Mouse (Mus musculus): Measurements from ENCODE around the gene Anapc11. TPM values are rescaled to one million over a fixed set of nuclear protein-coding genes. Genes with fewer than 3 reads are reported as not detected.

Gene Anapc11
- polyA plus RNA-seq, 1 experiment from 2014 or later, result 200 TPM

DNA sequence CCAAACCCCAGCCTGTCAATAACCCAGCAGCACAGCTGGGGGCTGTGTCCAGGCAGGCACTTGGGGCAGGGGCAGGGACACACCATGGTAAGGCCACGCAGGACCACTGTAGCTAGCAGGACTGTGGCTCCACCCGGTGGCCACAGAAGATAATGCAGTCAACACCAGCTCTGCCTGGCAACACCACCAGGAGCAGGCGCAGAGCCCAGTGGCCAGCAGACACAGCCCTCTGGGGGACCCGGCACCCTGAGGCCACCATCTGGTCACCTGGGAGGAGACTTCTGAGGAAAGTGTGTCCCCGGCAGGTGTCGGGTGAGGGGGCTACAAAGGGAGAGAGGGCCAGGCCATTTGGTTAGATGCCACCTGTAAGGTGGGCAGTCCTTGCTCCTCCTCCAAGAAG is 14.5 kb downstream of the Anapc11 start:
- peaks cover 36% of the 10 kb centered on the region for H3K4me1 ChIP-seq
- H3K9ac ChIP-seq, result no peak overlapping the region
- H3K9me3 ChIP-seq, result no peaks in the 10 kb centered on the region
- H3K36me3 ChIP-seq, result peaks cover 35% of the 10 kb centered on the region
- WGBS, result 36% methylated on average over 6 of the region's 6 CpGs
- no peak overlapping the region for H3K4me3 ChIP-seq (replicated peaks)
- no peak for ATAC-seq (ENCODE audit: insufficient read depth, low FRiP score, low read depth)
- no peak overlapping the region for H3K4me2 ChIP-seq
- H3K27ac ChIP-seq, result no peak overlapping the region
- no peaks in the 10 kb centered on the region for H3K27me3 ChIP-seq (replicated peaks)

DNA sequence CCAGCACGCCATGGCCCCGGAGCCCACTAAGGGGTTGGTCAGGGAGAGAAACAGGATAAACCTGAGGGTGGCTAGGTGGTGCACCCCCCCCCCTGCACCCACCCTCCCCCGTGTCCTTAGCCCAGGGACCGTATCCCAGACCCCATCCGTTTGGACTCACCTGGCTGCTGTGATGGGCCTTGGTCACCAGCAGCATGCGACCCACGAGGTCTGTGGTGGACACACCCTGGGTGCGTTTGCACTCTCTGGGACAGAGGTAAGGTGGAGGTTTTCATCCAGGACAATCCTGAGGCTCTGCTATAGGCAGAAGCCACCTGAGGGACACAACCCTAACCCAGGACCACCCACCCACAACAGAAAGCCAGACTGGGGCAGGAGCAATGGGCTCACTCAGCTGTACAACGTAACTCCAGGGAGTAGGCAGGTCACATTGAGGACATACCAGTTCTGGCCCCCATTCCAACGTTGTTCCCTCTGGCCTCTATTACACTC is 15.3 kb downstream of the Anapc11 start:
- peaks cover 37% of the 10 kb centered on the region for H3K36me3 ChIP-seq
- H3K9me3 ChIP-seq, result no peaks in the 10 kb centered on the region
- H3K4me2 ChIP-seq, result no peak overlapping the region
- ATAC-seq (ENCODE audit: insufficient read depth, low FRiP score, low read depth), result no peak
- no peak overlapping the region for H3K27ac ChIP-seq
- no peaks in the 10 kb centered on the region for H3K27me3 ChIP-seq (replicated peaks)
- peaks cover 31% of the 10 kb centered on the region for H3K4me1 ChIP-seq
- no peak overlapping the region for H3K4me3 ChIP-seq (replicated peaks)
- 90% methylated on average over 10 of the region's 10 CpGs for WGBS
- no peak overlapping the region for H3K9ac ChIP-seq

DNA sequence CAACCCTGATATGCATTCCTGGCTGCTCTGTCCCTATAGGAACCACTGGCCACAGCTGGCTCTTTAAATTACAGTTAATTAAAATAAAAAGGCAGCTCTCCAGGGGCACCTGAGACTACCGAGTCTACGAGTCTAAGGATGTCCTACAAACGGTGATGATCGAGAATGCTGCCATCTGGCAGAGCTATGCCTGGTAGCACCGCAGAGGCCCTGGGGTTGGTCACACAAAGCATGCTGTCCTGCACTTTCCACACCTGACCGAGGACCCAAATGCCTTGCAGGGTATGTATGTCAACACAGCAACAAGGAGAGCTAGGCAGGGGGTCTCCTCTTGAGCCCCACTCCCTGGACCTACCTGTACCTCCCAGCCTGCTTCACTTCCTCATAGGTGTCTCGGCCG is 15.8 kb downstream of the Anapc11 start:
- 86% methylated on average over 8 of the region's 8 CpGs for whole genome bisulfite sequencing
- Histone ChIP-seq H3K9me3 (no peaks in the 10 kb centered on the region), H3K4me2 (no peak overlapping the region), H3K9ac (no peak overlapping the region), H3K36me3 (peaks cover 42% of the 10 kb centered on the region), H3K27me3 (replicated peaks) (no peaks in the 10 kb centered on the region), H3K4me3 (replicated peaks) (no peak overlapping the region), H3K4me1 (peaks cover 26% of the 10 kb centered on the region), H3K27ac (no peak overlapping the region)
- ATAC-seq (ENCODE audit: insufficient read depth, low FRiP score, low read depth), result no peak

DNA sequence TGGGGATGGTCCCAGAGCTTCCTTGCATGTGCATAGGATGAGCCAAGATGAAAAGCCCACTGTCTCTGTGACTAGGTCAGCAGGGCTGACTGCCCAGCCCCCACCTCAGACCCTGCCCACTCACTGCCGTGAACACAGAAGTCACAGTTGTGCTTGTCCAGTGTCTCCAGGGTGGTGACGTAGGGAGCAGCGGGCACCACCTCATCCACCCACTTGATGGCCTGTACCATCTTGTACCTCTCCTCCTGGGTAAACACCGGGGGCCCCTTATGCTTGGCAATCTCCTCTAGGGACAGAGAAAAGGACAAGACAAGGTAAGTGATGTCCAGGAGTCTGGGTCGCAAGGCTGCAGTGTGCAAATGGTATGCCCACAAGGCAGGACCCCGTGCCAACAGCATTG is 16.9 kb downstream of the Anapc11 start:
- no peak for ATAC-seq (ENCODE audit: insufficient read depth, low FRiP score, low read depth)
- H3K9ac ChIP-seq, result no peak overlapping the region
- peaks cover 50% of the 10 kb centered on the region for H3K36me3 ChIP-seq
- H3K27ac ChIP-seq, result no peak overlapping the region
- no peak overlapping the region for H3K4me3 ChIP-seq (replicated peaks)
- WGBS, result 92% methylated on average over 6 of the region's 6 CpGs
- H3K4me1 ChIP-seq, result peaks cover 23% of the 10 kb centered on the region
- no peak overlapping the region for H3K4me2 ChIP-seq
- no peaks in the 10 kb centered on the region for H3K27me3 ChIP-seq (replicated peaks)
- no peaks in the 10 kb centered on the region for H3K9me3 ChIP-seq

DNA sequence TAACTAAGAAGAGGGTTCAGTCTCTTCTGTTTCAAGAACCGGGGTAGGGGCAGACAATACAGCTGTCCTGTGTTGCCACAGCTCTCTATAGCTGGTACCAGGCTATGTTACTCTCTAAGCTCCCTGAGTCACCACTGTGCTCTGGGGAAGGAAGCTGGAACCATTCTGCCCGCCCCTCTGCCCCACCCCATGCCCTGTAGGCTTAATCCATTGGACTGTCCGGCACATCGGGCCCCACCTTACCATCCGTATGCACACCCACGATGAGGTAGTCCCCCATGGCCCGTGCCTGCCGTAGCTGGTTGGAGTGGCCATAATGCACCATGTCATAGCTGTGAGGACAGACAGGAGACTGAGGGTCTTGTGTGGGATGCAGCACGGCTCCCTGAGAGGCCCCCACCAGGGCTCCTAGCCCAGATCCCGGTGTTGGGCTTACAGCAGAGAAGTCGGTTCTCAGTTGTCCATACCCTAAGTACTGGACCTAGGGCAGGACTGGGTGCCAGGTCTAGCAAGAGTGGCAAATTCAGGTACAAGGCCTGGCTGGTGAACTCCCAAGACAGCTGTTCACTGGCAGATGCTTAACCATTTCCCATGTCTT is 17.5 kb downstream of the Anapc11 start:
- no peaks in the 10 kb centered on the region for H3K9me3 ChIP-seq
- H3K4me3 ChIP-seq (replicated peaks), result no peak overlapping the region
- H3K4me2 ChIP-seq, result peak overlapping the region; percentile 14; the same call in 1 of the 2 replicates
- WGBS, result 89% methylated on average over 11 of the region's 11 CpGs
- peaks cover 55% of the 10 kb centered on the region for H3K36me3 ChIP-seq
- H3K27me3 ChIP-seq (replicated peaks), result no peaks in the 10 kb centered on the region
- ATAC-seq (ENCODE audit: insufficient read depth, low FRiP score, low read depth), result no peak
- no peak overlapping the region for H3K9ac ChIP-seq
- no peak overlapping the region for H3K27ac ChIP-seq
- H3K4me1 ChIP-seq, result peaks cover 23% of the 10 kb centered on the region

DNA sequence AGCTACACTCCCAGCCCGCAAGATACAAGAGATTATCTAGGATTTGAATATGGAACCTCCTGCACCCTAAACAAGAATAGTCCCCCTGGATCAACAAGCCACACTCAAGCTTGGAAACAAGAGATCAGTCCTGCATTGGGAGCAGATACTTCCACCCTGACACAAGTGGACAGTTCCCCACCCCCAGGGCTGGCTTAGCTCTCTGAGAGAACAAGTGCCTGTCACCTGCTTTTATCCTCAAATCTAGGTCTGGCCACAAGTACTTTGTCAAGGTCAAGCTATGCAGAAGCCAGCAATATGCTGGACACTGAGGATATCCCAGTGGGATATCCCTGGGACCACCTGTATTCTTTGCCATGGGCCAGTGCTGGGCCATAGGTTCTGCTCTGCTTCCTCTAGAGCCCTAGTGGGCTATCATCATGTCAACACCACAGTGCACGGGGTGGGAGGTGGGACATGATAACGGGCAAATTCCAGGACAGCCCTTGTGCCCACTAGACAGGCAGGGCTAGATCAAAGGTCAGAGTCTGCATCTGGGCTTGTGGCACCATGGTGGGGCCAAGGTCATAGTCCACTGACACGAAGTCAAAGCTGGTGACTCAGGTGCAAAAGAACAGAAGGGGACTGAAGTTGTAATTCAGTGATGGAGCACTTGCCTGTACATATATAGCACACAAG is 18.5 kb downstream of the Anapc11 start:
- Histone ChIP-seq H3K9me3 (no peaks in the 10 kb centered on the region), H3K27me3 (replicated peaks) (no peaks in the 10 kb centered on the region), H3K27ac (peak overlapping the region; percentile 76; the same call in 1 of the 2 replicates), H3K4me1 (peaks cover 23% of the 10 kb centered on the region), H3K4me2 (peak overlapping the region; percentile 83), H3K36me3 (peaks cover 52% of the 10 kb centered on the region), H3K4me3 (replicated peaks) (peak overlapping the region; percentile 69), H3K9ac (peak overlapping the region; percentile 91)
- WGBS, result 45% methylated on average over 4 of the region's 4 CpGs
- no peak for ATAC-seq (ENCODE audit: insufficient read depth, low FRiP score, low read depth)

DNA sequence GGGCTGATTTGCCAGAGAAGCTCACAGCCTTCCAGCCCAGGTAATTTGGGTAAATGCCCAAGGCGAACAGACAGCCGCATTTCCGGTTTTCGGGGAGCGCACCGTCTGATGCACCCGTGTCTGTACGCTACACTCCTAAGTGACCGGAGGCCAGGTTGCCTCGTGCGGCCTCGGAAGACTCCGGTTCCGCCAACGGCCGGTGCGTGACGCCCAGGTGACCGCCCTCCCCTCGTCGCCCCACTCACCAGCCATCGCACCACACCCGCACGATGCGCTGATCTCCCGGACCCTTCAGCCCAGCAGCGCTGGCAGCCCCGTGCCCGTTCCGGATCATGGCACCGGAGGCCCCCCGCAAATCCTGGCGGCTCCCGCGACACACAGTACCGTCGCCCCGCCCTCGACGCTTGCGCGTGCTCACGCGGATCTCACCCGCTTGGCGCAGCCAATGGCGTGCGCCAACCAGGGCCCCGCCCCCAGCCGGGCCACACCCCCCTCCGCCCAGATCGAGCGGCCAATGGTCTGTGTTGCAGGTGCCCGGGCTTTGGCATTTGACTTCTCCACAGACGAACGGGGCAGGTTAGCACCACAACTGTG is 19.4 kb downstream of the Anapc11 start, which contains the start of gene Pcyt2:
Gene Pcyt2, minus strand, starts transcription at position 418 of the 594 bp plus-strand sequence.
- H3K4me3 ChIP-seq (replicated peaks), result peak within 1 kb of the TSS; percentile 69
- peak within 1 kb of the TSS; percentile 91 for H3K9ac ChIP-seq
- peaks cover 44% of the 10 kb centered on the region for H3K36me3 ChIP-seq
- WGBS, result under 1% methylated on average over 56 of the region's 56 CpGs
- peak; percentile 96 for ATAC-seq (ENCODE audit: insufficient read depth, low FRiP score, low read depth)
- H3K4me2 ChIP-seq, result peak within 1 kb of the TSS; percentile 83
- no peaks in the 10 kb centered on the region for H3K27me3 ChIP-seq (replicated peaks)
- peak within 1 kb of the TSS; percentile 76 for H3K27ac ChIP-seq
- peaks cover 23% of the 10 kb centered on the region for H3K4me1 ChIP-seq
- H3K9me3 ChIP-seq, result no peaks in the 10 kb centered on the region

DNA sequence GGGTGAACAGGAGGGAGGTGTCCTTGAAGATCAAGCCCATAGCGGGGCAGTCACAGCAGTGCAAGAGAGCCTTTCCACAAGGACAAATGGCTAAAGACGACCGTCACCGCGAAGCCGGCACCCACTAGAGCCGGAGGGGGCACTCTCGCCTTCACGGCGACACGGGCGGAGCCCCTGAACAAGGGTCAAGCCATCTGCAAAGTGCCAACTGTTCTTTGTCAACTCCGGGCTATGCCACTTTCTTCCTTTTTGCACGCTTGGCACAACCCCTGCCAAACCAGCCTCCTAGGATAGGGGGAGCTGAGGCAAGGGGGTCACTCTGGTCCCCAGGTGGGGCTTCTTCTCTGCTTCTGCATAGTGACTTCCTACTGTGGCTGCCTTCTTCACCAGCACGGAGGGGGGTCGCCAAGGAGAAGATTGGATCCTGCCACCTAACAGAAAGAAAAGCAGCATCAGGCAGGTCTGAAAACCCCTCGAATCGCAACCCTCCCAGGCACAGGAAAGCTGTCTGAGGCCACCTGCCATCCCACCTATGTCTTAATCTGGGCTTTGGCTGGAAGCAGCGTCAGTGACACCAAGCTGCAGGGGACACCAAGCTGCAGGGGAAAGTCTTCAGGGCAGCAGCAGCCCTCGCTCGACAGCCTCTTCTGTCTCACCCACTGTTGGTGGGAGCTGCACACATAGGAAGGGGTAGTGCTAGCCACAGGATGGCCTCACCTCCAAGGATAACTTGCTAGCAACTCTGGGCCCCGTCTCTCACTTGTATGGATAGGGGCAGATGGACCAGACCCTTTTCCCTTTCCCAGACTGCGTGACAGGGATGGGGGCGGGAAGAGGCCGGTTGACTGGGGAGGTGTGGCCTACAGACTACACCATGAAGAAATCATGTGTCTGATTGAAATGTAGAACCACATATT is 20.7 kb downstream of the Anapc11 start:
- H3K4me3 ChIP-seq (replicated peaks), result no peak overlapping the region
- peaks cover 24% of the 10 kb centered on the region for H3K4me1 ChIP-seq
- WGBS, result 91% methylated on average over 25 of the region's 25 CpGs
- peaks cover 34% of the 10 kb centered on the region for H3K36me3 ChIP-seq
- no peak overlapping the region for H3K9ac ChIP-seq
- no peak for ATAC-seq (ENCODE audit: insufficient read depth, low FRiP score, low read depth)
- H3K27me3 ChIP-seq (replicated peaks), result no peaks in the 10 kb centered on the region
- H3K9me3 ChIP-seq, result no peaks in the 10 kb centered on the region
- H3K4me2 ChIP-seq, result no peak overlapping the region
- 0 out of 2 replicates have a peak overlapping the region, but pooled peaks have one; percentile 42 for H3K27ac ChIP-seq

DNA sequence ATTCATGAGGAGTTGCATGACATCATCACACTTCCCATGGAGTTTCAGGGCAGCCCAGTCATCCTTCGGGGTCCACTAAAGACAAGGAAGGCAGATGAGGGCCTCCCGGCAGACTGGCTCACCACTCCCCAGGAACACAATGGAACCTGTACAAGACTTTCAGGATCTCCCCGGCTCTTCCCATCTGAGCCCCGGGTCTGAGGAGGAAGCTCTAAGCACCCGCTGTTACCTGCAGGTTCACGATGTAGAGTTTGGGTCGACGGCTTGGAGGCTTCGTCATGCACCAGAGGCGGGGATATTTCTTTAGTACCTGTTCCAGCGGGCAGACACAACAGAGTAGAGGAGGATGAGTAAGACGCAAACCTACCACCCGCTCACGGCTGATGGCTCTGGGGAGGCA is 22.0 kb downstream of the Anapc11 start:
- Histone ChIP-seq H3K4me2 (no peak overlapping the region), H3K9me3 (no peaks in the 10 kb centered on the region), H3K9ac (no peak overlapping the region), H3K4me1 (peaks cover 28% of the 10 kb centered on the region), H3K27ac (no peak overlapping the region), H3K27me3 (replicated peaks) (no peaks in the 10 kb centered on the region), H3K4me3 (replicated peaks) (no peak overlapping the region), H3K36me3 (peaks cover 27% of the 10 kb centered on the region)
- ATAC-seq (ENCODE audit: insufficient read depth, low FRiP score, low read depth), result no peak
- WGBS, result 92% methylated on average over 14 of the region's 14 CpGs

DNA sequence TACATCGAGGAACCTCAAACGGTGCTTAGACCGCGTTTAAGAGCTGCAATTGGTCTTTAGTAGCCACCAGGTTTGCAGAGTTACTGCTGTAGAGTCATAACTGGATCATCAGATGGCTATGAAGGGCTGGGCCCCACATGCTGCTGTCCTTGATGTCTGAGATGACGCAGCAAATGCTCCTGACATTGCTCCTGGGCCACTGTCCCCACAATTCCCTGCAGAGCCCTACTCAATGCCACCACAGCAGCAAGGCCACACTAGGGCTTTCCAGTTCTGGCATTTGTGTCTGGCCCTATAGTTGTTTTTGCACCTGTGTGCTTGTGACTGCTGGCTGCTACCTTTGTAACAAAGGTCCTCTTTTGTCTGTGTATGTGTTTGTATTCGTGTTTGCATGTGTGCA is 24.6 kb downstream of the Anapc11 start:
- WGBS, result 91% methylated on average over 6 of the region's 6 CpGs
- no peaks in the 10 kb centered on the region for H3K9me3 ChIP-seq
- H3K9ac ChIP-seq, result no peak overlapping the region
- H3K27ac ChIP-seq, result no peak overlapping the region
- H3K36me3 ChIP-seq, result peaks cover 30% of the 10 kb centered on the region
- no peak for ATAC-seq (ENCODE audit: insufficient read depth, low FRiP score, low read depth)
- no peak overlapping the region for H3K4me3 ChIP-seq (replicated peaks)
- peaks cover 20% of the 10 kb centered on the region for H3K4me1 ChIP-seq
- no peak overlapping the region for H3K4me2 ChIP-seq
- H3K27me3 ChIP-seq (replicated peaks), result no peaks in the 10 kb centered on the region

DNA sequence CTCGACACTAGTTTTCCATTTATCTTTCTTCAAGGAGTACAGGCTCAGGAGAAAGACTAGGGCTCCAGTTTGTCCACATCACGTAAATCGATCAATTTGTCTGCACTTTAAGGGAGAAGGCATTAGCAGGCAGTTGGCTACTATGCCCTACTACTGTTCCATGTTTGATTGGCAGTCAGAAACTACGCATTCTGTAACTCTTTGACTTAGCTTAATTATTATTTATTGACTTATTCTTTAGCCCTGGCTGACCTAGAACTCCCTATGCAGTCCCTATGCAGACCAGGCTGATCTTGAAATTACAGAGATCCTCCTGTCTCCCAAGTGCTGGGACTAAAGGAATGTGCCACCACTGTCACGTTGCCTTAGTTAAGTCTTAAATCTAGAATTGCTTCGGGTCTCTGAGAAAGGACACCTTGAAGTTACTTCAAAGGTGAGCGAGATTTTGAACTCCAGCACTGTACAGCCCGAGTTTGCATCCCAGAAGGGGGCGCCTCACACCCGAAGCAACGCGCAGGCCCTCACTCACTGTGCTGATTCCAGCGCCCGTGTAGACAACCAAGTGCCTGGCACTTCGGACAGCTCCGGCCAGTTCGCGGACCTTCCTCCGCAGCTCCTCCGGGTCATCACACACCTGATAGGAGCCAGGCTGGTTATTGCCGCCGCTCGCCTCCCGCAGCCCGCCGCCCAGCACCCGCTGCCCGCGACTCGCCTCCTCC is 25.9 kb downstream of the Anapc11 start:
- ATAC-seq (ENCODE audit: insufficient read depth, low FRiP score, low read depth), result peak; percentile 76
- WGBS, result 11% methylated on average over 30 of the region's 30 CpGs

More for the DNA sequence above, 25.9 kb downstream of the Anapc11 start:
- Histone ChIP-seq H3K4me2 (peak overlapping the region; percentile 96), H3K9ac (peak overlapping the region; percentile 87), H3K27ac (peak overlapping the region; percentile 88), H3K4me1 (peaks cover 18% of the 10 kb centered on the region), H3K4me3 (replicated peaks) (peak overlapping the region; percentile 82), H3K9me3 (no peaks in the 10 kb centered on the region), H3K36me3 (peaks cover 27% of the 10 kb centered on the region), H3K27me3 (replicated peaks) (no peaks in the 10 kb centered on the region)
